Mouse (Mus musculus): ENCODE data around the gene Frem2.

The Frem2 gene

GRCm38 (mm10) chr3:53656878-53657561, at the start of gene Frem2:
TSS of gene Frem2 (minus strand) at chr3:53657355.
- ATAC-seq (ENCODE audit: insufficient number of reproducible peaks, low FRiP score, low TSS enrichment) = no peak

GRCm38 (mm10) chr3:53705992-53706495, 48.9 kb upstream of the Frem2 start:
- ATAC-seq (ENCODE audit: insufficient number of reproducible peaks, low FRiP score, low TSS enrichment) = no peak

GRCm38 (mm10) chr3:53703126-53703505, 46.0 kb upstream of the Frem2 start:
- peak; percentile 86 for ATAC-seq (ENCODE audit: insufficient number of reproducible peaks, low FRiP score, low TSS enrichment)

- ATAC-seq (ENCODE audit: insufficient number of reproducible peaks, low FRiP score, low TSS enrichment) = no peak
Observed at GRCm38 (mm10) chr3:53702421-53703125, 45.4 kb upstream of the Frem2 start.

- ATAC-seq (ENCODE audit: insufficient number of reproducible peaks, low FRiP score, low TSS enrichment) = no peak
Observed at GRCm38 (mm10) chr3:53701940-53702339, 44.8 kb upstream of the Frem2 start.

- ATAC-seq (ENCODE audit: insufficient number of reproducible peaks, low FRiP score, low TSS enrichment) = no peak
Observed at GRCm38 (mm10) chr3:53687776-53688175, 30.6 kb upstream of the Frem2 start.

- no peak for ATAC-seq (ENCODE audit: insufficient number of reproducible peaks, low FRiP score, low TSS enrichment)
Observed at GRCm38 (mm10) chr3:53682244-53682643, 25.1 kb upstream of the Frem2 start.

GRCm38 (mm10) chr3:53680816-53681215, 23.7 kb upstream of the Frem2 start:
- ATAC-seq (ENCODE audit: insufficient number of reproducible peaks, low FRiP score, low TSS enrichment) = no peak

- no peak for ATAC-seq (ENCODE audit: insufficient number of reproducible peaks, low FRiP score, low TSS enrichment)
Observed at GRCm38 (mm10) chr3:53674225-53674624, 17.1 kb upstream of the Frem2 start.

- no peak for ATAC-seq (ENCODE audit: insufficient number of reproducible peaks, low FRiP score, low TSS enrichment)
Observed at GRCm38 (mm10) chr3:53669736-53670135, 12.6 kb upstream of the Frem2 start.

- ATAC-seq (ENCODE audit: insufficient number of reproducible peaks, low FRiP score, low TSS enrichment) = no peak
Observed at GRCm38 (mm10) chr3:53657744-53658534, 784 bp upstream of the Frem2 start.

GRCm38 (mm10) chr3:53656328-53656877, 752 bp downstream of the Frem2 start:
- no peak; the same call in 1 of the 2 replicates for ATAC-seq (ENCODE audit: insufficient number of reproducible peaks, low FRiP score, low TSS enrichment)

GRCm38 (mm10) chr3:53655343-53655742, 1.8 kb downstream of the Frem2 start:
- no peak for ATAC-seq (ENCODE audit: insufficient number of reproducible peaks, low FRiP score, low TSS enrichment)

- no peak for ATAC-seq (ENCODE audit: insufficient number of reproducible peaks, low FRiP score, low TSS enrichment)
Observed at GRCm38 (mm10) chr3:53650003-53650748, 7.0 kb downstream of the Frem2 start.

- ATAC-seq (ENCODE audit: insufficient number of reproducible peaks, low FRiP score, low TSS enrichment) = no peak
Observed at GRCm38 (mm10) chr3:53649425-53649824, 7.7 kb downstream of the Frem2 start.

GRCm38 (mm10) chr3:53648902-53649301, 8.3 kb downstream of the Frem2 start:
- no peak for ATAC-seq (ENCODE audit: insufficient number of reproducible peaks, low FRiP score, low TSS enrichment)

- ATAC-seq (ENCODE audit: insufficient number of reproducible peaks, low FRiP score, low TSS enrichment) = no peak
Observed at GRCm38 (mm10) chr3:53635948-53636347, 21.2 kb downstream of the Frem2 start.

GRCm38 (mm10) chr3:53631126-53631525, 26.0 kb downstream of the Frem2 start:
- ATAC-seq (ENCODE audit: insufficient number of reproducible peaks, low FRiP score, low TSS enrichment) = no peak

- no peak for ATAC-seq (ENCODE audit: insufficient number of reproducible peaks, low FRiP score, low TSS enrichment)
Observed at GRCm38 (mm10) chr3:53630630-53631029, 26.5 kb downstream of the Frem2 start.

GRCm38 (mm10) chr3:53629966-53630365, 27.2 kb downstream of the Frem2 start:
- no peak for ATAC-seq (ENCODE audit: insufficient number of reproducible peaks, low FRiP score, low TSS enrichment)

Measured in cerebellum, adult (tissue).